Mouse (Mus musculus): Measurements from ENCODE around the gene Wnt7b. TPM values are rescaled to one million over a fixed set of nuclear protein-coding genes. Genes with fewer than 3 reads are reported as not detected.

The Wnt7b gene
- polyA plus RNA-seq, 1 experiment, result 3.4 TPM

GRCm38 (mm10) chr15:85489751-85490150 is 92.5 kb downstream of the Wnt7b start:
- no peak for TF ChIP-seq POLR2A (IDR thresholded peaks at IDR 0.05; ENCODE audit: control insufficient read depth, extremely low read depth, insufficient read depth, low read length, poor library complexity)
- TF ChIP-seq CTCF (IDR thresholded peaks at IDR 0.05; ENCODE audit: borderline replicate concordance, control insufficient read depth, extremely low read depth, insufficient read depth, low read length, poor library complexity), result no peak
- WGBS, result 87% methylated on average over 7 of the region's 7 CpGs
- Histone ChIP-seq H3K36me3 (ENCODE audit: control insufficient read depth, insufficient read depth, low read length) (no peaks in the 10 kb centered on the region), H3K27me3 (ENCODE audit: control insufficient read depth, insufficient read depth, low read length) (no peaks in the 10 kb centered on the region), H3K4me3 (ENCODE audit: control insufficient read depth, insufficient read depth, low read length) (no peak overlapping the region), H3K27ac (ENCODE audit: control insufficient read depth, insufficient read depth, low read length) (no peak overlapping the region), H3K4me1 (replicated peaks; ENCODE audit: control insufficient read depth, insufficient read depth, low read length) (no peaks in the 10 kb centered on the region)
- DNase-seq, result no peak

DNA sequence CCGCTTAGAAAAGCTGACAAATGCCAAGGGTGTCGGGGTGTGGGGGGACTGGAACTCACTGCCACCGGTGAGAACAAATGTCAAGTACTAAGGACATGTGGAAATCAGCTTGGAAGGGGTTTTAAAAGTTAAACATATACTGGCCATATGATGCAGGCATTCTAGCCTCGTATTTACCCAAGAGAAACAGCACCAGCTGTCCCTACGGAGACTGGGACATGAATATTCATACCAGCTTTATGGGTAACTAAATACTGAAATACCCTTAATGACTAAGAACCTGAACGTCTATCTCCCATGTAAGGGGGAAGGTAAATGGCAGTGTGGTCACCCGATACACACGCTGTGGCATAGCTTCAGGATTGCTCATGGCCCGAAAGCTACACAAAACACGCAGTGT is 93.4 kb downstream of the Wnt7b start:
- H3K36me3 ChIP-seq (ENCODE audit: control insufficient read depth, insufficient read depth, low read length), result no peaks in the 10 kb centered on the region
- DNase-seq, result no peak
- H3K4me3 ChIP-seq (ENCODE audit: control insufficient read depth, insufficient read depth, low read length), result no peak overlapping the region
- no peaks in the 10 kb centered on the region for H3K4me1 ChIP-seq (replicated peaks; ENCODE audit: control insufficient read depth, insufficient read depth, low read length)
- TF ChIP-seq POLR2A (IDR thresholded peaks at IDR 0.05; ENCODE audit: control insufficient read depth, extremely low read depth, insufficient read depth, low read length, poor library complexity) (no peak), CTCF (IDR thresholded peaks at IDR 0.05; ENCODE audit: borderline replicate concordance, control insufficient read depth, extremely low read depth, insufficient read depth, low read length, poor library complexity) (no peak)
- 91% methylated on average over 10 of the region's 10 CpGs for WGBS
- H3K27ac ChIP-seq (ENCODE audit: control insufficient read depth, insufficient read depth, low read length), result no peak overlapping the region
- no peaks in the 10 kb centered on the region for H3K27me3 ChIP-seq (ENCODE audit: control insufficient read depth, insufficient read depth, low read length)

Other genes starting within 250 kb of the Wnt7b start
- gene Atxn10, start 246.2 kb downstream of the Wnt7b start, polyA plus RNA-seq (2012; rRNA removed), result 112 and 142 TPM in 2 replicates
- not detected in 2 replicates for gene 7530416G11Rik, start 79.2 kb downstream of the Wnt7b start, polyA plus RNA-seq (2012; rRNA removed)
- 1.3 and 1.9 TPM in 2 replicates for gene Ppara, start 152.5 kb upstream of the Wnt7b start, polyA plus RNA-seq (2012; rRNA removed)
- gene Cdpf1, start 229.2 kb upstream of the Wnt7b start, polyA plus RNA-seq (2012; rRNA removed), result 43.8 and 49.3 TPM in 2 replicates
- 0.07 TPM in 1 of 2 replicates, not detected in the other for gene Pkdrej, start 239.3 kb upstream of the Wnt7b start, polyA plus RNA-seq (2012; rRNA removed)
- gene Ttc38, start 249.8 kb upstream of the Wnt7b start, polyA plus RNA-seq (2012; rRNA removed), result 8.5 and 10.1 TPM in 2 replicates

Data from thymus, adult 2 months (tissue).